Mouse (Mus musculus) kidney, adult 2 months (tissue): ENCODE results near the gene Dlgap4. TPM values are rescaled to one million over a fixed set of nuclear protein-coding genes. Genes with fewer than 3 reads are reported as not detected.
A peak's percentile ranks its signal among the peaks of the same experiment; 100 is the strongest.

Source experiments
- DNase-seq: peaks from one replicate; pipeline ENCODE4 v3.0.0; 2021
- H3K27ac ChIP-seq: fragments of 200-500 bp; 2 replicates; pipeline ENCODE4 v1.5.1; 2012; ENCODE audit warnings: low read depth, low read length, control low read depth, inconsistent platforms; ENCODE audit not compliant: insufficient read depth
- H3K27me3 ChIP-seq: fragments of 200-500 bp; replicated peaks from 2 replicates; pipeline ENCODE4 v1.6.1; 2012; ENCODE audit warnings: mild to moderate bottlenecking, moderate library complexity, low read length, inconsistent platforms; ENCODE audit not compliant: control insufficient read depth, insufficient read depth
- H3K36me3 ChIP-seq: fragments of 200-500 bp; 2 replicates; pipeline ENCODE4 v1.6.1; 2012; ENCODE audit warnings: mild to moderate bottlenecking, moderate library complexity, low read length, inconsistent platforms; ENCODE audit not compliant: control insufficient read depth, insufficient read depth
- H3K4me1 ChIP-seq: fragments of 200-500 bp; 2 replicates; pipeline ENCODE4 v1.6.1; 2011; ENCODE audit warnings: low read length; ENCODE audit not compliant: control insufficient read depth, insufficient read depth
- H3K4me3 ChIP-seq: fragments of 200-500 bp; 2 replicates; pipeline ENCODE4 v1.5.1; 2011; ENCODE audit warnings: mild to moderate bottlenecking, low read depth, low read length, control low read depth; ENCODE audit not compliant: insufficient read depth
- CTCF ChIP-seq: fragments of 200-500 bp; conservative IDR thresholded peaks from 2 replicates; pipeline ENCODE4 v1.5.1; 2011; ENCODE audit warnings: low read depth, mild to moderate bottlenecking, control low read depth, low read length, moderate library complexity, mixed read lengths; ENCODE audit not compliant: insufficient read depth, insufficient read length
- POLR2A ChIP-seq: fragments of 200-500 bp; IDR thresholded peaks from one replicate; pipeline ENCODE4 v1.6.1; 2011; ENCODE audit warnings: low read depth, low read length, control low read depth
- WGBS: fragments of 180-500 bp; shearing (Covaris S2); methylation state at CpG from one replicate; pipeline ENCODE4 v1.1.7; 2018; 5-methylcytosine and 5-hydroxymethylcytosine counted together
- polyA plus RNA-seq: library from polyadenylated mRNA; depleted of rRNA; stranded (reverse); fragments of >200 nt; gene quantifications from 2 replicates; pipeline ENCODE4 v1.2.3, GENCODE M21; 2012

Dlgap4 gene
- polyA plus RNA-seq, 1 experiment = 50.6 TPM

DNA sequence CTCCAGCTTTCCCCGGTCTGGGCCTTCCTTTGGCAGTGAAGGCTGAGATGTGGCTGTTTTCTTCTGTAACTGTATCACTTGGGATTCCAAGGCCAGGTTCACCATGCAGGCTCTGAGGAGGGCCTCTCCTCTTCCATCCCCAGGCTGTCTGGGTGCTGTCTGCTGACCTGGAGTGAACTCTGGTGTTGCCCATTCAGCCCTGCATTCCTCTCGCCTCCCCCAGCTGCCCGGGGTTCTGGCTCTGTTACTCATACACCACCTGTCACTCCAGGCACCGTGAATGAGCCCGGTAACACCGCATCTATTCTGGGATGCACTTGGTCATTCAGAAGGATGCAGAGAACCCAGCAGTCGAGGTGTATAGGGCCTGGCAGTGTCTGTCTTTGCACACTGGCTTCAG lies 123.3 kb downstream of the Dlgap4 start:
- no peak overlapping the region for H3K4me3 ChIP-seq
- peaks cover 36% of the 10 kb centered on the region for H3K4me1 ChIP-seq
- H3K27ac ChIP-seq = no peak overlapping the region
- peak; percentile 41 for DNase-seq
- WGBS = 22% methylated on average over 7 of the region's 7 CpGs
- no peaks in the 10 kb centered on the region for H3K27me3 ChIP-seq
- TF ChIP-seq POLR2A (no peak), CTCF (no peak)
- H3K36me3 ChIP-seq = no peaks in the 10 kb centered on the region

- 77% methylated on average over 7 of the region's 7 CpGs for WGBS
- Histone ChIP-seq H3K27me3 (no peaks in the 10 kb centered on the region), H3K4me3 (no peak overlapping the region), H3K27ac (no peak overlapping the region), H3K4me1 (peaks cover 36% of the 10 kb centered on the region), H3K36me3 (no peaks in the 10 kb centered on the region)
- no peak for DNase-seq
- TF ChIP-seq POLR2A (no peak), CTCF (no peak)
Observed at GRCm38 (mm10) chr2:156737976-156738375, 124.5 kb downstream of the Dlgap4 start.

- Histone ChIP-seq H3K4me3 (no peak overlapping the region), H3K27me3 (no peaks in the 10 kb centered on the region), H3K27ac (no peak overlapping the region), H3K4me1 (peaks cover 29% of the 10 kb centered on the region), H3K36me3 (no peaks in the 10 kb centered on the region)
- DNase-seq = no peak
- no peak for TF ChIP-seq CTCF
- no peak for TF ChIP-seq POLR2A
- 70% methylated on average over 9 of the region's 9 CpGs for WGBS
Observed at GRCm38 (mm10) chr2:156741265-156741664, 127.8 kb downstream of the Dlgap4 start.

DNA sequence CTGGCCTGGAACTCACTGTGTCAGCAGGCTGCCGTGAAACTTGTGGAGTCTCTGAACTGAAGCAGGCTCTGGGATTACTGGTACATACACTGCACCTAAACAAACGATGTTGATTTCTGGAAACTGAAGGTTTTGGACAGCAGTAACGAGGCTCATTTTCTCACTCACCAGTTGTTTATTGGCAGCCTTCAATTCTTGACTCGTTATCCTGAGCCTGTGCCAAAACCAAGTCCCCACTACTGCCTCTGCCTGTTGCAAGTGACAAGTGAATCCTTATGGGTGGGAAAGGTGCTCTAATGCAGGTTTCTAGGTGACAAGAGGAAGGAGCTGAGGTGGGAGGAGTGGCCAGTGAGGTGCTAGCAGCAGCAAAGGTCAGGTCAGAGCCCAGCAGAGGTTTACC lies 128.5 kb downstream of the Dlgap4 start:
- TF ChIP-seq CTCF (no peak), POLR2A (no peak)
- no peak for DNase-seq
- Histone ChIP-seq H3K4me1 (peaks cover 24% of the 10 kb centered on the region), H3K27ac (no peak overlapping the region), H3K4me3 (no peak overlapping the region), H3K27me3 (no peaks in the 10 kb centered on the region), H3K36me3 (no peaks in the 10 kb centered on the region)
- WGBS = 39% methylated on average over 4 of the region's 4 CpGs

DNA sequence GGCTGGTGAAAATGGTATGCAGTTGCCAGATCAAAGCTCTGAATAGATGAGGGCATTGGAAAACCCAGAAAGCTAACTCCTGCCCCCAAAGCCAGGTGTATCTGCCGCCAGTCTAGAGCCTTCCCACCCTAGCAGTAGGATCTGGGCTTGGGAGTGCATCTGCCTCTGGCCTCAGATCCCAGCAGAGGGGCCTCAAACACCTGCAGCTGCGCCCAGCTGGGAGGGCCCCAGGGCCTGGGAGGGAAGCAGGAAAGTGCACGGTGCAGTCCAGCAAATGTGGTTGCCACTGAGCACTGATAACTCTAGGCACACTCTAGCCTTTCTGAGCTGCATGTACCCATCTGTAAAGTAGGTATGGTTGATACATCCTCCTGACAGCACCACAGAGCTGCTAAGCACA lies 129.7 kb downstream of the Dlgap4 start:
- Histone ChIP-seq H3K27ac (no peak overlapping the region), H3K36me3 (no peaks in the 10 kb centered on the region), H3K4me1 (peaks cover 20% of the 10 kb centered on the region), H3K27me3 (no peaks in the 10 kb centered on the region), H3K4me3 (no peak overlapping the region)
- TF ChIP-seq CTCF (no peak), POLR2A (no peak)
- no peak for DNase-seq
- WGBS = 83% methylated on average over 3 of the region's 3 CpGs

GRCm38 (mm10) chr2:156744414-156744813 lies 130.9 kb downstream of the Dlgap4 start:
- Histone ChIP-seq H3K36me3 (no peaks in the 10 kb centered on the region; the same call in 1 of the 2 replicates), H3K4me3 (no peak overlapping the region), H3K27me3 (no peaks in the 10 kb centered on the region), H3K27ac (no peak overlapping the region), H3K4me1 (peaks cover 19% of the 10 kb centered on the region)
- no peak for DNase-seq
- 83% methylated on average over 5 of the region's 5 CpGs for WGBS
- TF ChIP-seq CTCF (no peak), POLR2A (no peak)

- 91% methylated on average over 3 of the region's 3 CpGs for WGBS
- no peak for DNase-seq
- TF ChIP-seq POLR2A (no peak), CTCF (no peak)
- Histone ChIP-seq H3K4me1 (no peaks in the 10 kb centered on the region), H3K36me3 (no peaks in the 10 kb centered on the region; the same call in 1 of the 2 replicates), H3K27me3 (no peaks in the 10 kb centered on the region), H3K27ac (no peak overlapping the region), H3K4me3 (no peak overlapping the region)
Observed at GRCm38 (mm10) chr2:156747315-156747714, 133.8 kb downstream of the Dlgap4 start.
